Mouse (Mus musculus) kidney, adult 2 months (tissue): ENCODE measurements around the gene Rhot1. TPM values are rescaled to one million over a fixed set of nuclear protein-coding genes. Genes with fewer than 3 reads are reported as not detected.

Experiments used
- DNase-seq: peaks from one replicate; pipeline ENCODE4 v3.0.0; 2021
- H3K27ac ChIP-seq: fragments of 200-500 bp; 2 replicates; pipeline ENCODE4 v1.5.1; 2012; ENCODE audit warnings: low read depth, low read length, control low read depth, inconsistent platforms; ENCODE audit not compliant: insufficient read depth
- H3K27me3 ChIP-seq: fragments of 200-500 bp; replicated peaks from 2 replicates; pipeline ENCODE4 v1.6.1; 2012; ENCODE audit warnings: mild to moderate bottlenecking, moderate library complexity, low read length, inconsistent platforms; ENCODE audit not compliant: control insufficient read depth, insufficient read depth
- H3K36me3 ChIP-seq: fragments of 200-500 bp; 2 replicates; pipeline ENCODE4 v1.6.1; 2012; ENCODE audit warnings: mild to moderate bottlenecking, moderate library complexity, low read length, inconsistent platforms; ENCODE audit not compliant: control insufficient read depth, insufficient read depth
- H3K4me1 ChIP-seq: fragments of 200-500 bp; 2 replicates; pipeline ENCODE4 v1.6.1; 2011; ENCODE audit warnings: low read length; ENCODE audit not compliant: control insufficient read depth, insufficient read depth
- H3K4me3 ChIP-seq: fragments of 200-500 bp; 2 replicates; pipeline ENCODE4 v1.5.1; 2011; ENCODE audit warnings: mild to moderate bottlenecking, low read depth, low read length, control low read depth; ENCODE audit not compliant: insufficient read depth
- CTCF ChIP-seq: fragments of 200-500 bp; conservative IDR thresholded peaks from 2 replicates; pipeline ENCODE4 v1.5.1; 2011; ENCODE audit warnings: low read depth, mild to moderate bottlenecking, control low read depth, low read length, moderate library complexity, mixed read lengths; ENCODE audit not compliant: insufficient read depth, insufficient read length
- POLR2A ChIP-seq: fragments of 200-500 bp; IDR thresholded peaks from one replicate; pipeline ENCODE4 v1.6.1; 2011; ENCODE audit warnings: low read depth, low read length, control low read depth
- WGBS: fragments of 180-500 bp; shearing (Covaris S2); methylation state at CpG from one replicate; pipeline ENCODE4 v1.1.7; 2018; 5-methylcytosine and 5-hydroxymethylcytosine counted together
- polyA plus RNA-seq: library from polyadenylated mRNA; depleted of rRNA; stranded (reverse); fragments of >200 nt; gene quantifications from 2 replicates; pipeline ENCODE4 v1.2.3, GENCODE M21; 2012

Gene Rhot1
- polyA plus RNA-seq, 1 experiment: 18.3 TPM

- H3K4me3 ChIP-seq: no peak overlapping the region
- DNase-seq: no peak
- H3K27me3 ChIP-seq: no peaks in the 10 kb centered on the region
- H3K36me3 ChIP-seq: 0 out of 2 replicates have a peak, but pooled peaks cover 2% of the 10 kb centered on the region
- H3K4me1 ChIP-seq: peaks cover 24% of the 10 kb centered on the region
- no peak overlapping the region for H3K27ac ChIP-seq
- WGBS: 83% methylated on average over 3 of the region's 3 CpGs
- TF ChIP-seq CTCF: no peak
- TF ChIP-seq POLR2A: no peak
Measured at GRCm38 (mm10) chr11:80169629-80170028, 39.2 kb upstream of the Rhot1 start.

GRCm38 (mm10) chr11:80170351-80170750, 38.5 kb upstream of the Rhot1 start:
- WGBS: 55% methylated on average over 5 of the region's 5 CpGs

GRCm38 (mm10) chr11:80171884-80172283, 36.9 kb upstream of the Rhot1 start:
- Histone ChIP-seq H3K27me3 (no peaks in the 10 kb centered on the region), H3K4me1 (peaks cover 25% of the 10 kb centered on the region), H3K4me3 (no peak overlapping the region), H3K36me3 (no peaks in the 10 kb centered on the region), H3K27ac (peak overlapping the region; percentile 92)
- TF ChIP-seq CTCF (no peak), POLR2A (no peak)
- 46% methylated on average over 4 of the region's 4 CpGs for WGBS
- peak; percentile 96 for DNase-seq

More at GRCm38 (mm10) chr11:80170351-80170750, 38.5 kb upstream of the Rhot1 start:
- Histone ChIP-seq H3K4me1 (peaks cover 24% of the 10 kb centered on the region), H3K36me3 (0 out of 2 replicates have a peak, but pooled peaks cover 2% of the 10 kb centered on the region), H3K27ac (peak overlapping the region; percentile 35; the same call in 1 of the 2 replicates), H3K27me3 (no peaks in the 10 kb centered on the region), H3K4me3 (no peak overlapping the region)
- DNase-seq: no peak
- TF ChIP-seq POLR2A (no peak), CTCF (no peak)

- Histone ChIP-seq H3K27ac (peak overlapping the region; percentile 21; the same call in 1 of the 2 replicates), H3K4me3 (no peak overlapping the region), H3K36me3 (no peaks in the 10 kb centered on the region), H3K4me1 (peaks cover 27% of the 10 kb centered on the region), H3K27me3 (no peaks in the 10 kb centered on the region)
- WGBS: 79% methylated on average over 11 of the region's 11 CpGs
- TF ChIP-seq CTCF: no peak
- no peak for TF ChIP-seq POLR2A
- DNase-seq: no peak
Measured at GRCm38 (mm10) chr11:80173963-80174670, 34.7 kb upstream of the Rhot1 start.

GRCm38 (mm10) chr11:80176911-80177895, 31.6 kb upstream of the Rhot1 start:
- Histone ChIP-seq H3K36me3 (no peaks in the 10 kb centered on the region), H3K27ac (peak overlapping the region; percentile 84), H3K4me1 (peaks cover 8% of the 10 kb centered on the region; the same call in 1 of the 2 replicates), H3K4me3 (no peak overlapping the region), H3K27me3 (no peaks in the 10 kb centered on the region)
- 73% methylated on average over 11 of the region's 11 CpGs for WGBS
- TF ChIP-seq CTCF (no peak), POLR2A (no peak)
- DNase-seq: peak; percentile 44

GRCm38 (mm10) chr11:80178316-80178715, 30.5 kb upstream of the Rhot1 start:
- Histone ChIP-seq H3K27ac (peak overlapping the region; percentile 84; the same call in 1 of the 2 replicates), H3K4me1 (peaks cover 4% of the 10 kb centered on the region; the same call in 1 of the 2 replicates), H3K27me3 (no peaks in the 10 kb centered on the region), H3K36me3 (no peaks in the 10 kb centered on the region), H3K4me3 (no peak overlapping the region)
- TF ChIP-seq POLR2A (no peak), CTCF (no peak)
- DNase-seq: no peak
- 80% methylated on average over 8 of the region's 8 CpGs for WGBS
